Mouse (Mus musculus) forebrain, embryonic 16.5 days (tissue): Measurements from ENCODE around the gene Mapk10. TPM values are rescaled to one million over a fixed set of nuclear protein-coding genes. Genes with fewer than 3 reads are reported as not detected.

Experiments
- ATAC-seq: fragments of 200-750 bp; cut with Nextera tagmentation; 2 replicates; pipeline ENCODE4 v1.8.0; 2017; ENCODE audit warnings: mild to moderate bottlenecking, moderate library complexity
- H3K27ac ChIP-seq: fragments of 300-500 bp; sonication (generic); 2 replicates; pipeline ENCODE4 v1.5.1; 2014; ENCODE audit warnings: low read length, control low read depth
- H3K27me3 ChIP-seq: fragments of 300-500 bp; sonication (generic); replicated peaks from 2 replicates; pipeline ENCODE4 v1.6.1; 2014; ENCODE audit warnings: low read length; ENCODE audit not compliant: control insufficient read depth, insufficient read depth
- H3K36me3 ChIP-seq: fragments of 300-500 bp; sonication (generic); 2 replicates; pipeline ENCODE4 v1.6.1; 2014; ENCODE audit not compliant: control insufficient read depth, insufficient read depth
- H3K4me1 ChIP-seq: fragments of 300-500 bp; sonication (generic); replicated peaks from 2 replicates; pipeline ENCODE4 v1.6.1; 2014; ENCODE audit warnings: low read length; ENCODE audit not compliant: control insufficient read depth, insufficient read depth
- H3K4me2 ChIP-seq: fragments of 300-500 bp; sonication (generic); 2 replicates; pipeline ENCODE4 v1.6.1; 2014; ENCODE audit warnings: mild to moderate bottlenecking, low read length, control low read depth
- H3K4me3 ChIP-seq: fragments of 300-500 bp; sonication (generic); replicated peaks from 2 replicates; pipeline ENCODE4 v1.5.1; 2014; ENCODE audit warnings: mild to moderate bottlenecking, low read length, control low read depth
- H3K9ac ChIP-seq: fragments of 300-500 bp; sonication (generic); replicated peaks from 2 replicates; pipeline ENCODE4 v1.6.1; 2014; ENCODE audit warnings: low read depth, low read length, control low read depth
- H3K9me3 ChIP-seq: fragments of 300-500 bp; sonication (generic); 2 replicates; pipeline ENCODE4 v1.6.1; 2016; ENCODE audit warnings: low read length; ENCODE audit not compliant: control insufficient read depth
- WGBS: fragments of 180-500 bp; shearing (Covaris S2); extraction: QIAGEN DNeasy Blood & Tissue Kit; methylation state at CpG from one replicate; pipeline ENCODE4 v1.1.7; 2014; 5-methylcytosine and 5-hydroxymethylcytosine counted together
- polyA plus RNA-seq: library from polyadenylated mRNA; unstranded; fragments of >200 nt; fragmentation: Nextera tagmentation; extraction: Ambion mirVana; gene quantifications from 2 replicates; pipeline ENCODE4 v1.2.1, GENCODE M21; 2015

The Mapk10 gene
- polyA plus RNA-seq, 1 experiment from 2014 or later = 96.2 TPM

DNA sequence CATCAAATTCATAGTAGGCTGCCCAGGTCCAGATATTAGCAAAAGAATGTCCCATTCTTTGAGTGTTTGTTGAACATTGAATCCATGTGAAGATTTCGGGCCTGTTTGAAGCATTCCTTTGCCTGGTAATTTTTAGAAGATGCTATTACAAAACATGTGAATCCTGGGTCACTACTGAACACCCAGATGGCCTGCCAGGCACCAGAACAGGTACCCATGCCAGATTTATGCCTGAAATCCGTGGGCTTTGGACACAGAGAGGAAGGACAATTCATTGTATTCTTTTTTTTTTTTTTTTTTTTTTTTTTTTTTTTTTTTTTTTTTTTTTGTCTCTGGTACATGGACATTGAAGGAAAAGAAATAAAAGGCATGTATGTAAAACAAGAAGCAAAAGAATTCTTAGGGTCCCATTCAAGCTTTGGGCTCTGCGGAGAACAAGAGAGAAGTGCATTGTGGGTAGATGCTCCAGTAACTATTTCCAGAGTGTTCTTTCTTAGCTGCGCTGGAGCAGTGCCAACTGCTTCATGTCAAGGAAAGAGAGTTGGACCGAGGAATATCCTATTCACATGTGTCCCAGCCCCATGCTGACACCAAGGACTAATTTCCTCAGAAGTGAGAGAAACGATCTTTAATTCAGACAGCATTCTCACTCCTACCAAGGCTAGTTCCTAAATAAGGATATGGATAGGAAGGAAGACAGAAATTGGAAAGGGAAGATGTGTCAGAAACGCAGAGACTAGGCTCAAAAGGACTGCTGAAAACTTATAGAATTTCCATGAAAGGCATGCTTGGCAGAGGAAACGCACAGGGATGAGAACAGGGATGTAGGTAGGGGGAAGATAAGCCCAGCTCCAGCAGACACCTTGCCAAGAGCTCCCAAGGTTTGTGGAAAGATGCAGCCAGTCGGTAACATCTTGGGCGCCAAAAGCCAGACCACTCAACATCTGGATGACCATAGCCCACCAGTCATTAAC lies 105.4 kb downstream of the Mapk10 start:
- 65% methylated on average over 10 of the region's 10 CpGs for WGBS
- no peak for ATAC-seq
- Histone ChIP-seq H3K4me3 (no peak overlapping the region), H3K9me3 (no peaks in the 10 kb centered on the region), H3K27me3 (no peaks in the 10 kb centered on the region), H3K9ac (no peak overlapping the region), H3K27ac (no peak overlapping the region), H3K36me3 (no peaks in the 10 kb centered on the region), H3K4me1 (peaks cover 2% of the 10 kb centered on the region; the same call in 1 of the 2 replicates), H3K4me2 (no peak overlapping the region)

DNA sequence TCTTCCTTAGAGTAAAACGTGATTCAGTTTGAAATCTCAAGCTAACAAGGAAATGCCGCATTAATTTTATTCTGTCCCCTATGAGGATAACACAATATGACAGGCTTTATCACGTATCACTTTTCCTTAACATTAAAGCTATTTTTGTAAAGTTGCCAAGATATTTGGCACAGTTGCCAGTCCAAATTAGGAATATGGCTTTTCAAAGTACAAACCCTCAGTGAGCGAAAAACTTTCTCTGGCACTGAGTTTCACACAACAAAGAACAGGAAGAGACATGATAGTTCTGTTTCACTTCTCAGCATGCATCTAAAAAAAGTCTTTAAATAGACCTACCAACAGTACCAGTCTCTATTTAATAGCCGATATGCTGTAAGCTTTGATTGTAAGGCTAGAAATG lies 107.1 kb downstream of the Mapk10 start:
- no peaks in the 10 kb centered on the region for H3K9me3 ChIP-seq
- H3K36me3 ChIP-seq = no peaks in the 10 kb centered on the region
- H3K4me3 ChIP-seq = no peak overlapping the region
- H3K27ac ChIP-seq = no peak overlapping the region
- no peak overlapping the region for H3K9ac ChIP-seq
- H3K27me3 ChIP-seq = no peaks in the 10 kb centered on the region
- peaks cover 6% of the 10 kb centered on the region; the same call in 1 of the 2 replicates for H3K4me1 ChIP-seq
- ATAC-seq = no peak
- WGBS = 67% methylated on average over 5 of the region's 5 CpGs
- no peak overlapping the region for H3K4me2 ChIP-seq

DNA sequence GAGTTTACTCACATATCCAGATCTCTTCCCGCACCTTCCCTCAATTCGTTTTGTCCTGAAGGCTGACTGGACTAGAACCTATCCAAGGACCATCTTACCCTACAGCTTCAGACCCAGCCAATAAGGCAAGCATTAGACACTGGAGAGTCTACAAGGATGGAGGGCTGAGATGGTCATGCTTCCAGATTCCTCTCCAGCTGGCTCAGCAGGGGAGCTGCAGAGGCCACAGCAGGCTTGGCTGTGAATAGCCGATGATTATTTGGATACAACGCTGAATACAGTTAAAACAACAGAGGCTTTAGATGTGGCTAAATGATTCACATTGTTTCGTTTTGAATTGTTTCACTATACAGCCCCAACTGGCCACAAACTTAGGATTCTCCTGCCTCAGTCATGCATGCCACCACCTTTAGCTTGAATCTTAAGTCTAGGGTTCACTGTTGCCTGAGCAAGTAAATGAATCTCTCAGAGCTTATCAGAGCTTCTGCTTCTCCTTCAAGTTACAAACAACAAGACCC lies 108.2 kb downstream of the Mapk10 start:
- no peak for ATAC-seq
- H3K4me2 ChIP-seq = no peak overlapping the region
- WGBS = 80% methylated on average over 5 of the region's 5 CpGs

DNA sequence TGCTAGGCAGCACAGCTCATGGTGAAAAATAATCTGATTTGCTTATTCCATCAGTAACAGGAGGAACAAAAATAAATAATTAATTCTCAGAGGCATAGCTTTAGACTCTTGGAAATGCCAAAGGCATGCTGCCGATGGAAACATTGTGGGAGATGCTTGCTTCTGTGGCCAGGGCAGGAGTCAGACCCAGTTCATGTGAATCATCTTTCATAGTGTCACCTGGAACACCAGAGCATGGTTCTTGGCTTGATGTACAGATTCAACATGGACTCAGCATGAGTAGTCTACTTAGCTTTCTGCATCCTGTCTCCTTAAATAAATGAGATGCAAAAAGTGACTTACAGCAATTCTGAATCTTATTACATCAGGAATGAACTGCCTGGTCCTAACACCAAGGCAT lies 109.0 kb downstream of the Mapk10 start:
- Histone ChIP-seq H3K4me2 (no peak overlapping the region), H3K4me3 (no peak overlapping the region), H3K4me1 (peaks cover 6% of the 10 kb centered on the region; the same call in 1 of the 2 replicates), H3K9ac (no peak overlapping the region), H3K36me3 (no peaks in the 10 kb centered on the region), H3K27me3 (no peaks in the 10 kb centered on the region), H3K27ac (no peak overlapping the region), H3K9me3 (no peaks in the 10 kb centered on the region)
- no peak for ATAC-seq
- 100% methylated on average over 1 of the region's 1 CpGs for WGBS

More for the DNA sequence above, 108.2 kb downstream of the Mapk10 start:
- no peak overlapping the region for H3K27ac ChIP-seq
- H3K36me3 ChIP-seq = no peaks in the 10 kb centered on the region
- H3K27me3 ChIP-seq = no peaks in the 10 kb centered on the region
- H3K9ac ChIP-seq = no peak overlapping the region
- no peaks in the 10 kb centered on the region for H3K9me3 ChIP-seq
- H3K4me1 ChIP-seq = peaks cover 6% of the 10 kb centered on the region; the same call in 1 of the 2 replicates
- no peak overlapping the region for H3K4me3 ChIP-seq

DNA sequence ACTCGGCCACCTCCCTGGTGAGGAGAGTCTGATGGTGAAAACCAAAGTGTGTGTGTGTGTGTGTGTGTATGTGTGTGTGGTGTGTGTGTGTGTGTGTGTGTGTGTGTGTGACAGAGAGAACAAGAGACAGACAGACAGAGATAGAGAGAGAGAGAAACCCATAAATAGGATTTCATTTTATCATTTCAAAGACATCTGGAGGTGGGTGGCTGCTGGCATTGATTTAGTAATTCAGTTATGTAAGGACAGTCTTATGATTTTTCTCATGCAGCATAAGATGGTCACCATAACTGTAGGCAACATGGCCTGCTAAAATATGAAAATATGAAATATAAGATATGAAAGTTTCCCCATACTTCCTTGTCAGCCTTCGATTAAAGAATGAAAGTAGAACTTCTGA lies 117.0 kb downstream of the Mapk10 start:
- 97% methylated on average over 2 of the region's 2 CpGs for WGBS
- no peaks in the 10 kb centered on the region for H3K9me3 ChIP-seq
- H3K9ac ChIP-seq = no peak overlapping the region
- no peak overlapping the region for H3K4me2 ChIP-seq
- H3K27me3 ChIP-seq = no peaks in the 10 kb centered on the region
- H3K4me1 ChIP-seq = no peaks in the 10 kb centered on the region
- no peak overlapping the region for H3K27ac ChIP-seq
- no peaks in the 10 kb centered on the region for H3K36me3 ChIP-seq
- ATAC-seq = no peak
- H3K4me3 ChIP-seq = no peak overlapping the region

DNA sequence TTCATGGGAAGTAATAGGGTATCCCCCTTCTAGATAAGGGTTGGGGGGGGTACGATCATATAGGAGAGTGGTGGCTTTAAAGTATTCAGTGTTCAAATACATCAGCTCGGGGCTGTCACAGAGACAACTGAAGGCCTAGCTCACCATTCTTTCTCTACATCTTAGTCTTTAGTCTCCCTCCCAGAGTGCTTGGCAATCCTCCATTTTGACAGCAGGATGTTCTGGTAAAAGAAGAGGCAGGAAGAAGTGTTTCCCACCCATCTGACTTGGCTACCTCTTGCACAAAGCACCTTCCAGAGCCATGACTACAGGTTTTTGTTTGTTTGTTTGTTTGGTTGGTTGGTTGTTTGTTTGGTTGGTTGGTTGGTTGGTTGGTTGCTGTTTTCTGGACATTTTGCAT lies 125.3 kb downstream of the Mapk10 start:
- Histone ChIP-seq H3K4me2 (no peak overlapping the region), H3K9ac (no peak overlapping the region), H3K4me3 (no peak overlapping the region), H3K27ac (no peak overlapping the region), H3K9me3 (no peaks in the 10 kb centered on the region), H3K4me1 (no peaks in the 10 kb centered on the region), H3K36me3 (no peaks in the 10 kb centered on the region), H3K27me3 (no peaks in the 10 kb centered on the region)
- ATAC-seq = no peak
- WGBS = 72% methylated on average over 2 of the region's 2 CpGs

DNA sequence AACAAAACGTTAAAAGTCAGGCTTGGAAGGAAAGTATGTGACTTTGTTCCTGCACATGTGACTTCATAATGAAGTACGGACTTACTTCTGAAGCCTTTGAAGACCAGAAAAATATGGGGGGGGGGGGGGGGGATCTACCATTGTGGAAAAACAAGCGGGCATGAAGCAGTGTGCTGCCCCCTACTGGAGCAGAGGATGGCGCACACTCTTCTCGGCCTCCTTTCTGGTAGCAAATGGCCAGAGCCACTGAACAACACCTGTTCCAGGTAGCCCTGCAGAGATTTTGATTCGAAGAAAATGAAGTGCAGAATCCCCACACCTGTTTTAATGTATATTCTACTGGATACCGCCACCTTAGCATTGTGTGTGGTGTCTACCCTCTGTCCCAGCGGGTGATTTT lies 135.7 kb downstream of the Mapk10 start:
- no peak for ATAC-seq

DNA sequence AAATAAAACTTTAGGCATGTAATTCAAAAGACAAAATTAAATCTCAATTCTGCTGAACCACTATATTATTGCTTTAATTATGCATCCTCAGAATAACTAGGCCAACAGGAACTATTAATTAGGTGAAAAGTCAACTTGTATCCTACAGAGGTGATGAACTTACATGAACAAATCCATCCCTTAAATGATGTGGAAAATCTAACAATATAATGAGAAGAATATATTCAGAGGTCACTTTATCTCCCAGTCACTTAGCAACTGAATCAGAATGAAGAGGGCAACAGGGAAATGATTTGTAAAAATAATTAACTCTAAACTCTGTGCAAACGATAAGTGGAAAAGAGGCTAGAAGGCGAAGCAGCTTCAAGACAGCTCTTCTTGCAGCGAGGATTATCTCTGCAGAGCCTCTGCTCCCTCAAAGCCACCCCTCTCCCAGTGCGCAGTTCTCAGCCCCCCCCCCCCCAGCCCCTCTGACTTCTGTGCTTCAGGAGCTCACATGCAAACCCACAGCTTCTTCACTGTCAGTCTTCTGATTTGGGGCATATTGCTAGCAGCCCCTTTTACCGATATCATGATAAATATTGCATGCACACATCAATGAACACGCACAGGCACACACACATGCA lies 138.8 kb downstream of the Mapk10 start:
- Histone ChIP-seq H3K36me3 (no peaks in the 10 kb centered on the region), H3K27me3 (no peaks in the 10 kb centered on the region), H3K4me1 (0 out of 2 replicates have a peak, but pooled peaks cover 3% of the 10 kb centered on the region), H3K4me2 (no peak overlapping the region), H3K4me3 (no peak overlapping the region), H3K9me3 (no peaks in the 10 kb centered on the region), H3K9ac (no peak overlapping the region), H3K27ac (no peak overlapping the region)
- ATAC-seq = no peak
- WGBS = 33% methylated on average over 6 of the region's 6 CpGs

More for the DNA sequence above, 135.7 kb downstream of the Mapk10 start:
- Histone ChIP-seq H3K4me1 (0 out of 2 replicates have a peak, but pooled peaks cover 3% of the 10 kb centered on the region), H3K9me3 (no peaks in the 10 kb centered on the region), H3K27ac (no peak overlapping the region), H3K27me3 (no peaks in the 10 kb centered on the region), H3K4me2 (no peak overlapping the region), H3K9ac (no peak overlapping the region), H3K36me3 (no peaks in the 10 kb centered on the region), H3K4me3 (no peak overlapping the region)
- WGBS = 55% methylated on average over 8 of the region's 8 CpGs

DNA sequence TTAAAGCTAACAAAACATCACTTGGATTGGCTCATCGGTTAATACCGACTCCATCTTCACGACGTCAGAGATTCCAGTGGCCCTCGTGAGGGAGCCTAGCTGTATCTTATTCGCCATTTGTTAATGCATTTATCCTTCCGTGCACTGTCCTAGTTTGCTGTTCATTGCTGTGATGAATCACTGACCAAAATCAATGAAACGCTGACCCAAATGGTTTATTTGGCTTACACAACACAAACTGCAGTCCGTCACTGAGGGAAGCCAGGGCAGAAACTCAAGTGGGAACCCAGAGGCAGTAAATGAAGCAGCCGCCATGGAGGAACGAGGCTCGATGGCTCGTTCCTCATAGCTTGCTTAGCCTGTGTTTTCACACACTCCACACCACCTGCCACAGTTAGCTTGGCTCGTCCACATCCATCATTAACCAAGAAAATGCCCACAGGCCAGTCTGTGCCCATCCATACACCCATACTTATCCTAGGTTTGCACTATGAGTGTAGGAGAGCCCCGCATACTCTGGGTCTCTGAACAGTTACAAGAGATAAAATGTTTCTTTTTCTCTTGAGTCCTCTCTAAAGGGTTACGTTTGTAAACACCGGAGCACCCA lies 140.0 kb downstream of the Mapk10 start:
- WGBS = 86% methylated on average over 17 of the region's 17 CpGs
- Histone ChIP-seq H3K4me1 (0 out of 2 replicates have a peak, but pooled peaks cover 3% of the 10 kb centered on the region), H3K27ac (no peak overlapping the region), H3K36me3 (no peaks in the 10 kb centered on the region), H3K9ac (no peak overlapping the region), H3K27me3 (no peaks in the 10 kb centered on the region), H3K9me3 (no peaks in the 10 kb centered on the region), H3K4me3 (no peak overlapping the region), H3K4me2 (no peak overlapping the region)
- ATAC-seq = no peak
